Mouse (Mus musculus): ENCODE results near the gene Ppm1b. TPM values are rescaled to one million over a fixed set of nuclear protein-coding genes. Genes with fewer than 3 reads are reported as not detected.

Gene Ppm1b
- total RNA-seq, 2 experiments from 2014 or later = 131 TPM

GRCm38 (mm10) chr17:85025151-85025550 is 68.6 kb downstream of the Ppm1b start:
- DNase-seq = no peak

GRCm38 (mm10) chr17:85026436-85026835 is 69.9 kb downstream of the Ppm1b start:
- DNase-seq = no peak

- no peak for DNase-seq
Observed at GRCm38 (mm10) chr17:85027247-85027646, 70.7 kb downstream of the Ppm1b start.

- no peak for DNase-seq
Observed at GRCm38 (mm10) chr17:85028093-85028739, 71.7 kb downstream of the Ppm1b start, which contains the start of gene Slc3a1. TSS of gene Slc3a1 (plus strand) at chr17:85028376.

- no peak for DNase-seq
Observed at GRCm38 (mm10) chr17:85028797-85029196, 72.3 kb downstream of the Ppm1b start.

- no peak for DNase-seq
Observed at GRCm38 (mm10) chr17:85030651-85031050, 74.1 kb downstream of the Ppm1b start.

- DNase-seq = no peak
Observed at GRCm38 (mm10) chr17:85033087-85033486, 76.5 kb downstream of the Ppm1b start.

- DNase-seq = peak in 1 of 2 experiments; percentile 11
Observed at GRCm38 (mm10) chr17:85034068-85034467, 77.5 kb downstream of the Ppm1b start.

- no peak for DNase-seq
Observed at GRCm38 (mm10) chr17:85037855-85038254, 81.3 kb downstream of the Ppm1b start.

- no peak for DNase-seq
Observed at GRCm38 (mm10) chr17:85038311-85038710, 81.8 kb downstream of the Ppm1b start.

GRCm38 (mm10) chr17:85038761-85039160 is 82.2 kb downstream of the Ppm1b start:
- no peak for DNase-seq

- no peak for DNase-seq
Observed at GRCm38 (mm10) chr17:85040913-85041312, 84.4 kb downstream of the Ppm1b start.

- DNase-seq = no peak
Observed at GRCm38 (mm10) chr17:85042419-85042818, 85.9 kb downstream of the Ppm1b start.

- DNase-seq = no peak
Observed at GRCm38 (mm10) chr17:85043404-85043816, 86.9 kb downstream of the Ppm1b start.

- no peak for DNase-seq
Observed at GRCm38 (mm10) chr17:85044466-85044865, 87.9 kb downstream of the Ppm1b start.

GRCm38 (mm10) chr17:85045160-85045559 is 88.6 kb downstream of the Ppm1b start:
- DNase-seq = no peak

- DNase-seq = no peak
Observed at GRCm38 (mm10) chr17:85048379-85048778, 91.8 kb downstream of the Ppm1b start.

GRCm38 (mm10) chr17:85058276-85058675 is 101.7 kb downstream of the Ppm1b start:
- DNase-seq = no peak

- no peak for DNase-seq
Observed at GRCm38 (mm10) chr17:85059136-85059535, 102.6 kb downstream of the Ppm1b start.

- no peak for DNase-seq
Observed at GRCm38 (mm10) chr17:85063560-85063959, 107.0 kb downstream of the Ppm1b start.

GRCm38 (mm10) chr17:85067331-85067730 is 110.8 kb downstream of the Ppm1b start:
- peak in 1 of 2 experiments; percentile 24 for DNase-seq

- no peak for DNase-seq
Observed at GRCm38 (mm10) chr17:85070658-85071057, 114.1 kb downstream of the Ppm1b start.

- DNase-seq = no peak
Observed at GRCm38 (mm10) chr17:85071088-85071775, 114.7 kb downstream of the Ppm1b start.

- DNase-seq = no peak
Observed at GRCm38 (mm10) chr17:85072383-85072782, 115.8 kb downstream of the Ppm1b start.
